Mouse (Mus musculus): ENCODE measurements around the gene Flywch2.
A peak's percentile ranks its signal among the peaks of the same experiment; 100 is the strongest.

The Flywch2 gene

DNA sequence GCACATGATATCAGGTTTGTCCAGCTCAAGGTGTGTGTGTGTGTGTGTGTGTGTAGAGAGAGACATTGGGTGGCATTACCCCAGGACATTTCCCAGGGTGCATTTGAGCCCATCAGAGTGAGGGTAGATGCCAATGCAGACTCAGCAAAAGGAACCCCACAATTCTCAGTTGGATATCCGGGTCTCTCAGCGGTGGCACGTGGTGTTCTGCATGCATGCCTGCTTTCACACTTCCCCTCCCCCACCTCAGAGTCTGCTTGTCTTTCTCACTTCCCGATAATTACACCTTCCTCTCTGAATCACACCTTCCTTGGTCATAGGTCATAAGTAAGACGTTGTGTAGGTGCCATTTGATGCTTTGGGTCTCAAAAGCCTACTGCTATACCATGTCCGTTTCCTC is 37.9 kb downstream of the Flywch2 start:
- DNase-seq: no peak

DNA sequence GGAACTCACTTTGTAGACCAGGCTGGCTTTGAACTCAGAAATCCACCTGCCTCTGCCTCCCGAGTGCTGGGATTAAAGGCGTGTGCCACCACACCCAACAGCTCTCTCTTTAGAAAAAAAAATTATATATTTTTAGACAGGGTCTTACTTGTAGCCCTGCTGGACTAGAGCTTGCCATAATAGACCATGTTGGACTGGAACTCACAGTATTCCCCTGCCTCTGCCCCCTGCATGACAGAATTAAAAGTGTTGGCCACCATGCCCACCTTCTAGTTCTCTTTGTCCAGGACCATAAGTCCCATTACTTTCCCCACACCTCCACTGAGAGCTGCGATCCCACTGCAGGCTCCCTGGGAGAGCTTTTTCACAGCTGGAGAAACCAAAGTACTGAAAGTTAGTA is 38.4 kb downstream of the Flywch2 start:
- no peak for DNase-seq

DNA sequence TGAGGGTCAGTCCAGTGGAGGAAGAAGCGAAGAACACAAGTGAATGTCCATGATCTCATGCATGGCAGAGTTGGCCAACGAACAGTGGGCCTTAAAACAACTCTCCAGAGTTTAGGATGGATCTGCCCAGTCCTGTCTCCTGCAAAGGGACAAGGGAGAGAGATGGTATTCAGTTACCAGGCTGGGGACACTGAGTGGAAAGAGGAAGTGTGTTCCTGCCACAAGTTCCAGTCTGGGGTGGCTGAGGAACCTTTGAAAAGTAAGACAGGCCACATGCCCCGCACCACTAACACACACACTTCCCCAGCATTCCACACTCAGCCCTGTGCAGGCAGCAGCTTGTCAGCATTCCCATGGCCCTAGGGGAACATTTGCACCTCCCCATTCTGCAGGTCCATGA is 39.1 kb downstream of the Flywch2 start:
- DNase-seq: no peak

DNA sequence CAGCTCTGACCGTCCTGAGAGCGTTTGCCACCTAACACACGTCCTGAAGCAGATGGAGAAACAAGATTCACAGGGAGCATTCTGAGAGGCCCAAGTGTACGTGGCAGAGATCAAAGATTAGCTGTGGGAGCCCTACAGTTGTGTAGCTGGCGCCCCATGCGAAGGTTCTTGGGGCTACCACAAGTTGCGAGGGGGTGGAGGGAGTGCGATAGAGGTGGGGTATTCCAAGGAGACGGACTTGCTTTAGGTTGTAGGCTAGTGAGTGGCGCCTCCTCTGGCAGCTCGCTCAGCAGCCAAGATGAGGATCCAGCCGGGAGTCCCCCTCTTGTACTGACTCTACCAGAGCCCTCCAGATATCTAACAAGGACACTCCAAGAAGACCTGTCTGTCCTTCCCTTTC is 39.6 kb downstream of the Flywch2 start:
- DNase-seq: no peak

DNA sequence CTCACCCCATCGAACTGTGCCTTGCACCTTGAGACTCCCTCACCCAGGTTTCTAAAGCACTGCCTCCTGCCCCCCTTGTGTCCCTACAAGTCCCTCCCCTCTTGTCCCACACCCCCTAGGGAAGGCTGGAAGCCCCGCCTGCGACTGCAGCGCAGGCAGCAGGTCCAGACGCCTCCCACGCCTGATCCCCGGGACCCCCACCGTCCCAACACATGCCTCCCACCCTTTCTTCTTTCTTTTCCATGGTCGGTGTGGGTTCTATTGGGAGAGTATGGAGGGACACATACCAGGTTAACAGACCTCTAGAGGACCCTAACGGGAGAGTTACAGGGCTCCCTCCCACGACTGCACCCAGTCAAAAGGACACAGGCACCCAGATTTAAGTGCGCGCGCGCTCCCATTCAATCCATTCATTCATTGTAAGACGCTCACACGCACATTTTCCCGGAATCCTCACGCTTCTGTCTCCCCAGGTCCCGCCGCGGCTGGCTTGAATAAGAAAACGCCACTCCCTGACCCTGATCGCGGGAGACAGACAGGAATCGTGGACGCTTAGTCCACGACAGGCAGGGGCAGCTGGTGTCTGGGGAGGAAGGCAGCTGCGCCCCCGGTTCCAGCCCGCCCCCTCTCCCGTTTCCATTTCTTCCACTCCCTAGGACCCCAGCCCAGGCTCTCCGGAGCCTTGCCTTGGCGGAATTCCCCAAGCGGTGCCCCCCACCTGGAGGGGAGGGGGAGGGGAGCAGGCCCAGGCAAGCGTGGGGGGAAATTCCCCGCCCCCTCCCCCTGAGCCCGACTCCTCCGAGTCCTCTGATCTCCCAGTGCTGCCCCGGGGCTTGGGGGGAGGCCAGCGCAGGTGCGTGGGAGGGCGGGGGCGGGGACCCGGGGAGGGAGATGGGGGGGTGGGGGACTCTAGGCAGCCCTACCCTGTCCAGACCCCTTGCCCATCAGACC is 40.3 kb downstream of the Flywch2 start, which contains the start of gene Kremen2:
Gene Kremen2 (minus strand): TSS at position 533 of the 951 bp plus-strand sequence.
- DNase-seq: no peak

DNA sequence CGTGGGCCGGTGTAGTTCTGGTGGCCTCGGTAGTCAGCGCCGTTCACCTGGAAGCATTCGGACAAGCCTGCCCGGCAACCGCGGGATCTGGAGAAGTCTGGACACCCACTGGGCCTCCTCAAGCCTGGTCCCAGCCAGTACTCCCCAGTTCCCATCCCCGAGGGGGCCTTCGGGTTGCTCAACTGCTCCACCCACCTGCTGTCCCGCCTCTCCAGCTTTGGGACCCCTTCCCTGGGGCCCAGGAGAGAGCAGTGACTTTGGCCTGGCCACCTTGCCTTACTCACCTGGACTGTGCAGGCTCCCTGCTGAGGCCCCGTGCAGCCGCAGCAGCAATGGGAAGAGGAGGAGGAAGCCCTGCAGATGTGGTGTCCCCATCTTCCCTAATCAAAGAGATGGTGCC is 41.2 kb downstream of the Flywch2 start:
- no peak for DNase-seq

DNA sequence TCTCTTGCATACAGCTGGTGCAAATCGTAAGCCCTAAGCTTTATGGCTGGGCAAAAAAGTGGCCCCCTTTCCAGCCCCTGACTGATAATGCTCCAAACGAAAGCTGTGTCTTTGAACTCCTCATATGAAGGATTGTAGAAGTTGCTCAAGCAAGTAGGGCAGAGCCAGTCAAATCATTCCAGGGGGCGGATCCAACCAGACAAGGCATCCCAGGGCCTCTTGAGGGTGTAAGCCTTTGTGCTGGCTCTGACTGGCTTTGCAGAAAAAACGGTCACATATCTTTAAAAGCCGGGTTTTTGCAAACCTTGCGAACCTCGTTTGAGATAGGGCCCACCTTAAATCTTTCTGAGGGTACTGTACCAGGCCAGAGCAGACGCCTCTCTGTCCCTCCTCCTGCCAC is 41.8 kb downstream of the Flywch2 start:
- no peak for DNase-seq

DNA sequence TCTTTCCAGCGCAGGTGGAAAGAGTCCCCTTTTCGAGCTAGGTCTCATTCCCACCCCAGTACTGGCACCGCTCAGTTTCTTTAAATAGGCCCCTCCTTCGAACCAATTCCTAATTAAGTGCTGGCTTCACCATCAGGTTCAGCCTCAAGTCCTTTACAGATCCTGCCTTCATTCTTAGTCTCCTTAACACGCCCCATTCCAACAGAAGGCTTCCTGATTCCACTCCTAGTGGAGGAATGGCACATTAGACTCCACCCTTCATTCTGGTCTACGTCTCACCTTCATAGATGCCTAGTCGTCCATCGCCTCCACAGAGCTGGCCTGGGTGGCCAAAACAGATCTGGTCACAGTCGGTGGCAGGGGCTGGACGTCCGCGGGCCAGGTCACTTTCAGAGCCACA is 42.9 kb downstream of the Flywch2 start:
- DNase-seq: no peak

DNA sequence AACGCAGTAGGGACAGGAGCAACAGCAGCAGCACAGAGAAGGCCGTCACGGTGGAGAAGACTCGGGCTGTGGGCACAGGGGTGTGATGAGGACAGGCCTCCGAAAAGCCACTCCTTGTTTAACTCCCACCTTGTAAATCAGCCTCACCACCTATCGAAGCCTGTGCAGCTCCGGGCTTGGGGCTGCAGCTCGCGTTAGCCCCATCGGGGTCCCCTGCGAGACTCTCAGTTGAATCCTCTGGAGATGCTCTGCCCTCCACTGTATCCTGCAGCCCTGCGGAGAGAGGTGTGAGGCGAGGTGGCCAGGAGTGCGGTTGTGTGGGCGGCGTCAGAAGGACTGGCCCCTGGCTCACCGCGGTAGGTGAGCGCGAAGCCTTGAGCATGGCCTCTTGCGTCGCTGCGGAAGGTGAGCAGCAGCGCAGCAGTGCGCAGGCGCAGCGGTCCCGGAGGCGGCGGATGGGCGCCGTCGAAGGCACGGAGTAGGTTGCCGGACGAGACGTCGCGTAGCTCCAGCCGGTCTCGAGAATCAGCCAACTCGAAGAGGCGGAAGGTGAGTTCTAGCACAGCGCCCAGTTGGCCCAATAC is 43.6 kb downstream of the Flywch2 start:
- peak; percentile 44 for DNase-seq

DNA sequence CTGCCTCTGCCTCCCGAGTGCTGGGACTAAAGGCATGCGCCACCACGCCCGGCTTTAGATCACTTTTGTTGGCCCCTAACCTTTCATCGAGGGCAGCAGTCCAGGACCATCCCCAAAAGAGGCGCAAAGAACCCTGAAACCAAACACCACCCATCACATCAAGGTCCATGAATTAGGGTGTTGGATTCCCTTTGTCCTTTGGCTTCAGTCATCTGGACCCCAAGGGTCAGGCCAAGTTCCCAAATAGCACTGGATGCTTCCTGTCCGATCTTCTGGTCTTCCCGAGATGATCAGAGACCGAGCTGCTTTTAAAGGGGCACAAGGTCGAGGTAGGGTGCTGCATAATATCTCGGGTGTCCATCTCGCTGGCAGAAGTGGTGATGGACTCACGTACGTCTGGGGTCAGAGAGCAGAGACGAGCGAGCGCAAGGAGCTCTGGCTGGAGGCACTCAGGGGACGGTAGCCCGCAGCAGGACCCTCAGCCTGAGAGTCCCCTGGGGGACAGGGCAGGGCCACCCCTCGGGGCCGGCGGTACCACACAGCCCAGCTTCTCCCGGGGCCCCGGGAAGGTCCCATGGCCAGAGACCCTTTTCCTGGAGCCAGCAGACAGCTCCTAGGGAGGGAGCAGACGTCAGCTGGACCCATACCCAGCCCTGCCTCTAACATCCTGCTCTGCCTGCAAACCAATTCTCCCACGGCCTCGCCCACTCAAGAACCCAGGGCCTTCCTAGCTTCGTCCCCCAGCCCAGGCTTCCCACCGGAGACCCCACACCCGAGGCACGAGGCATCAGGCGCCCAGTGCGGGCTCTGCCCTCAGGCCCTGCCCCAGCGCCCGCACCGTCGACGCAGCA is 44.3 kb downstream of the Flywch2 start:
- no peak for DNase-seq

DNA sequence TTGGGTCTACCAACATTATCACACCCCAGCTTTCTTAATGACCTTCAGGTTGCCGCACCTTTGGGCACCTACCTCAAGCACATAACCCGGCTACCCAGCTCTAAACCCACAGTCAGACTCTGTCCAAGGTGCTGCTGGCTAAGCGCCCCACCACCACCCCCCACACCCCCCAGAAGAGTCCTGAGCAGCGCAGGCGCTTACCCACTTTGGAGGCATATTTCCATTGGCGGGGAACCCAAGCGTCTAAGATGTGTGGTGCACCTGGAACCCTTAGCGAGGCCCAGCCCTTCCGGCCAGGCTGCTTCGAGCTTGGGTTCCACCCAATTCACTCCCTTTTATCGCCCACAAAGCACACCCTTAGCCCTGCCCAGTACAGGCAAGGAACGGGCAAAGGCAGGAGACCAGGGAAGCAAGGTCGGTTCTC is 45.3 kb downstream of the Flywch2 start, which contains the start of gene Paqr4:
Gene Paqr4 (minus strand): TSS at position 270 of the 424 bp plus-strand sequence.
- no peak for DNase-seq

DNA sequence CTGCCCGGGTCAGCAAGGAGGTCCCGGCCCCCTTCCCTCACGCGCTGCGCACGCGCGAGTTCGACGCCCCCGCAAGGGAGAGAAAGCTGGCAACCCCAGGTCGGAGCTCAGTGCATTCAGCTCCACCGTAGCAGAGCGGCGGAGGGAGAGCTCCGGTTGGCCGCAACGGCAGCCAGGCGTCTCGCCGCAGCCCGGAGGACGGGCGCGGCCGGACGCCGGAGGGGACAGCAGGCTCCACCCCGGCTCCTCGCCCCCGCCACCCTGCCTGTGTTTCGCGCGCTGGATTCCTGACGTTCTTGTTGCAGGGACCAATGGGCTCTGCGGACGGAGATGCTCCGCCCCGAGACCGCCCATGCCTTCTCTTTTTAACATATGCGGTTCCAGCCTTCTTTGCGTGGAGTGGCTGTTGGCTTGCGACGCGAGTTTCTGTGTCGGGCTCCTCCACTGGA is 45.7 kb downstream of the Flywch2 start:
- peak; percentile 87 for DNase-seq

DNA sequence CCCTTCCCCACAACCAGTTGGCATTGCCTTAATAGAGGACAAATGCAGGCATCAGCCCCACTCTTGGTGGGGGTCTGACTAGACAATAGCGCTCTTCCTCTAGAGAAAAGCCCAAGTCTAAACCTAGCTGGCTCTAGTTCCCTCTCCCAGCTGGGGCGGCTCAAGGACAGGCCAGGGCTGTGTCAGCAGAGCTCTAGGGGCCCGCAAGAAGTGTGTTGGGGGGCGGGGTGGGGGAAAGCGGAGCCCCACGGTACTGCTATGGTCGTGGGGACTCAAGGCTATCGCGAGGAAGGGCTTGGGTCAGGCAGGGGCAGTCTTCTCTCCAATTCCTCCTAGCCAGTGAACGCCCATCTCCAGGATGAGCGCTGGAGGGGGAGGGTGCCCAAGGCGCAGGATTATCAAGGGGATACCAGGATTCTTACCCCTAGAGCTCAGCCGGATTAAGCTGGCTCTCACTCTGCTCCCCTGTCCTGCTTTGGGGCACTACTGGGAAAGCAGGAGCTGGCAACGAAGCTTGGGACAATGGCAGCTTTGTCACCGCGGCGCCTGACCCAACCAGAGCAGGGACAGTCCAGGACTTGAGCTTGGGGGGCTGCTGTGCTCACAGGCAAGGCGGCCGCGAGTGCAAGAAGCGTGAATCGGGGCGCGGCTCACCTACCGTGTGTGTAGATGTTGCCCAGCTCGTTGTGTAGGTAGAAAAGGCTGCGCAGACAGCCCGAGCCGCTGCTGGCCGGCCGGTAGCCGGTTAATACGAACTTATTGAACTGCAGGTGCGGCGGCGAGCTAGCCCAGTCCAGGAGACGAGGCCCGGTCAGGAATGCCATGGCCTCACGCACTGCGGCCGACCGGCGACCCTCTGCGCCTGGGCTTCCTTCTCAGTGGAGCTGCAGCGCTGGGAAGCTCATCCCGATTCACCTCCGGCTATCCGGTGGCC is 46.4 kb downstream of the Flywch2 start:
- no peak for DNase-seq

DNA sequence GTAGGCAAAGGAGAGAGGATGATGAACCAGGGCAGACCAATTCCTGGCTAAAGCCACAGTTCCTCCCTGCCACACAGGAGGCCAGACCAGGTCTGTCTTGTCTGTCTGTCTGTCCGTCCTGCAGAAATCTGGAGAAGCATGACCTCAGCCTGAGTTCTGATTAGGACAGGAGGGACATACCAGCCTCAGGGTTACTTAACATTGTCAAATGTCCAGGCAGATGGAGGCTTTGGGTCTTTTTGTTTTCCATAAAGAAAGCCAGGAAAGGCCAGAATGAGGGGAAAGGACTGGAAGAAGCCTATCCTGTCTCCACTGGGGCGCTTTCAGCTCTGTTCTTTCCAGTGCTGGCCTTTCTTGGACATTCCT is 47.1 kb downstream of the Flywch2 start:
- no peak for DNase-seq

DNA sequence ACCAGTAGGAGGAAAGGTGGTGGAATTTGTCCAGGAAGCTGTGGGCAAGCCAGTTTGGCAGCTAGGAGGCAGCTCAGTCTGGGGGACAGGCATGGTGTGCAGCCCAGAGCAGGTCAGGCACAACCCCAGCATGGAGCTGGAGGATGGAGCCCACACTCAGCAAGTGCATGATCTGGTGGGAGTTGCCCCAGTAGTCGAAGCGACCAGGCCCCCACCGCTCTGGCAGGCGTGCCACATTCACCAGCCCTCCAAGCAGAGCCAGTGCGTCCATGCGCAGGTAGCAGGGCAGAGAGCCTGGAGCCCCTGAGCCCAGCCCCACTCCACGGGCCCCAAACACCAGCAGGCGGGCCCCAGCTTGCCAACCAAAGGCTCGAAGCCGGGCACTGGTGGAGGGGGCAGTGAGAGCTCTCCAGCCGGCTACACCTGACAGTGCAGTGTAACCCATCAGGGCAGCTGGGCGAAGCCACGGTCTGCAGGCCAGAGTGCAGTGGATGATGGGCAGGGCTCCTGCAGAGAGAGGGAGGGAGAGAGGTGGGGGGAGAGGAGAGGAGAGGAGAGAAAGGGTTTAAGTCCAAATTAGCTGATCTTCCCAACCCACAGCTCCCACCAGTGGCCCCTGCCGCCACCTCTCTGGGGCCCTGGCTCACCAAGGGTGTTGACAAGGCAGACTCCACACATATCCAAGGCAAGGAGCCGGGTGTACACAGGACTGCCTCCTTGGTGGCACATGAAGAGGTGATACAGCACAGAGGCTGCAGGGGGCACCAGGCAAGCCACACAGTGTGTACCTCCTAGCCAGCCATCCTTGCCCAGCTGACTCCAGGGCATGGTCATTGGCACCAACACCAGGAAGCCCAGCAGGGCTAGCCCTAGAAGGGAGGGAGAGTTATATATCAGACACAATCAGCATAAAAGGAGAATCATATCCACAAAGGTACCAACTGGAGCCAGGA is 48.1 kb downstream of the Flywch2 start:
- DNase-seq: no peak

DNA sequence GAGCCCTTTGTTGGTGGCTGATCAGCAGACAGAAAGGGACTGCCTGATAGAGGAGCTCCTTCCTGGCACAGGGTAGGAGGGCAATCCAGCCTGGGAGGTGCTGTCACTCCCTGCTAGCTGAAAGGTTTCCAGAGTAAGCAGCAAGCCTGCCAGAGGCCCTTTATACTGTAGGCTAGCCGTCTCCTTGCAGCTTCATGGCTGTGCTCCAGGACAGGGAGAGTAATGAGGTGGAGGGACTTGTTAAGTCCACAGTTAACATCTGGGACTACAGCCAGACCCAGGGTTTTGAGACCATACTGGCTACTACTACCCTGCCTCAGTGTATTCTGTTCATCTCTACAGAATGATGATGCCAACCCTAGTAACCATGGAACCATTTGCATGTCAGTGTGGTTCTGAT is 51.5 kb downstream of the Flywch2 start:
- DNase-seq: no peak

DNA sequence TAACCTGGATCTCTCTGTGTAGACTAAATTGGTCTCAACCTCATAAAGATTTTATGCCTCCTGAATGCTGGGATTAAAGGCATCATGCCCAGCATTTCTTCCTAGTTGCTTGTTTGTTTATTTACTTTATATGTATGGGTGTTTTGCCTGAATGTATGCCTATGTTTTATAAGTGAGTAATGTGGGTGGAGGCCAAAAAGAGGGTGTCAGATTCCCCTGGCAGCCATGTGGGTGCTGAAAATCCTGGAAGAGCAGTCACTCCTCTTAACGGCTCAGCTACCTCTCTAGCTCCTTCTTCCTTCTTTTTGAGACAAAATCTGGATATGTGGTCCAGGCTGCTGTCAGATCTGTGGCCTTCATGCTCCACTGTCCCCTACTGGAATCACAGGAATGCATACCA is 55.4 kb downstream of the Flywch2 start:
- DNase-seq: no peak
